Mouse (Mus musculus) liver, postnatal 0 days (tissue): ENCODE data around the gene Echs1. TPM values are rescaled to one million over a fixed set of nuclear protein-coding genes. Genes with fewer than 3 reads are reported as not detected.

Experiments
- ATAC-seq: fragments of 200-750 bp; cut with Nextera tagmentation; 2 replicates; pipeline ENCODE4 v1.8.0; 2017; ENCODE audit warnings: mild to moderate bottlenecking, moderate library complexity
- DNase-seq: peaks from one replicate; pipeline ENCODE4 v3.0.0-alpha.2; 2016
- H3K27ac ChIP-seq: fragments of 300-500 bp; sonication (generic); 2 replicates; pipeline ENCODE4 v1.5.1; 2014; ENCODE audit warnings: antibody characterized with exemption, moderate library complexity, mild to moderate bottlenecking, low read depth
- H3K27me3 ChIP-seq: fragments of 300-500 bp; sonication (generic); 2 replicates; pipeline ENCODE4 v1.6.1; 2014; ENCODE audit warnings: low read length, control low read depth, mixed read lengths; ENCODE audit not compliant: insufficient read depth
- H3K36me3 ChIP-seq: fragments of 300-500 bp; sonication (generic); replicated peaks from 2 replicates; pipeline ENCODE4 v1.6.1; 2014; ENCODE audit warnings: mild to moderate bottlenecking, control low read depth, low read length, moderate library complexity, mixed read lengths; ENCODE audit not compliant: insufficient read depth
- H3K4me1 ChIP-seq: fragments of 300-500 bp; sonication (generic); 2 replicates; pipeline ENCODE4 v1.6.1; 2014; ENCODE audit warnings: antibody characterized with exemption, mild to moderate bottlenecking, control low read depth; ENCODE audit not compliant: insufficient read depth
- H3K4me2 ChIP-seq: fragments of 300-500 bp; sonication (generic); 2 replicates; pipeline ENCODE4 v1.6.1; 2014; ENCODE audit warnings: low read depth, mild to moderate bottlenecking, low read length, moderate library complexity, mixed read lengths
- H3K4me3 ChIP-seq: fragments of 300-500 bp; sonication (generic); 2 replicates; pipeline ENCODE4 v1.5.1; 2014; ENCODE audit warnings: low read depth, low read length
- H3K9ac ChIP-seq: fragments of 300-500 bp; sonication (generic); replicated peaks from 2 replicates; pipeline ENCODE4 v1.6.1; 2014; ENCODE audit warnings: mild to moderate bottlenecking, moderate library complexity
- H3K9me3 ChIP-seq: fragments of 300-500 bp; sonication (generic); 2 replicates; pipeline ENCODE4 v1.6.1; 2016; ENCODE audit warnings: mild to moderate bottlenecking, control low read depth, low read length, mixed read lengths
- CTCF ChIP-seq: sonication (generic); IDR thresholded peaks from 2 replicates; pipeline ENCODE4 v1.5.1; 2016; ENCODE audit warnings: antibody characterized with exemption, low read depth
- EP300 ChIP-seq: IDR thresholded peaks from 2 replicates; pipeline ENCODE4 v1.6.1; 2016; ENCODE audit warnings: antibody characterized with exemption, low read depth, mild to moderate bottlenecking
- WGBS: fragments of 180-500 bp; shearing (Covaris S2); extraction: QIAGEN DNeasy Blood & Tissue Kit; methylation state at CpG from one replicate; pipeline ENCODE4 v1.1.7; 2014; ENCODE audit not compliant: insufficient replicate concordance; 5-methylcytosine and 5-hydroxymethylcytosine counted together
- polyA plus RNA-seq: library from polyadenylated mRNA; unstranded; fragments of >200 nt; fragmentation: Nextera tagmentation; extraction: Ambion mirVana; gene quantifications from 2 replicates; pipeline ENCODE4 v1.2.1, GENCODE M21; 2015

Gene Echs1
- polyA plus RNA-seq, 1 experiment from 2014 or later: 194 TPM

- peaks cover 73% of the 10 kb centered on the region for H3K27me3 ChIP-seq
- WGBS: 19% methylated on average over 7 of the region's 7 CpGs
- H3K9ac ChIP-seq: no peak overlapping the region
- ATAC-seq (no peak), DNase-seq (no peak)
- no peaks in the 10 kb centered on the region for H3K36me3 ChIP-seq
- H3K27ac ChIP-seq: no peak overlapping the region
- H3K9me3 ChIP-seq: no peaks in the 10 kb centered on the region; the same call in 1 of the 2 replicates
- H3K4me2 ChIP-seq: no peak overlapping the region
- peaks cover 8% of the 10 kb centered on the region for H3K4me1 ChIP-seq
- TF ChIP-seq EP300 (no peak), CTCF (no peak)
- no peak overlapping the region for H3K4me3 ChIP-seq
Observed at GRCm38 (mm10) chr7:140058528-140058927, 57.7 kb downstream of the Echs1 start.

DNA sequence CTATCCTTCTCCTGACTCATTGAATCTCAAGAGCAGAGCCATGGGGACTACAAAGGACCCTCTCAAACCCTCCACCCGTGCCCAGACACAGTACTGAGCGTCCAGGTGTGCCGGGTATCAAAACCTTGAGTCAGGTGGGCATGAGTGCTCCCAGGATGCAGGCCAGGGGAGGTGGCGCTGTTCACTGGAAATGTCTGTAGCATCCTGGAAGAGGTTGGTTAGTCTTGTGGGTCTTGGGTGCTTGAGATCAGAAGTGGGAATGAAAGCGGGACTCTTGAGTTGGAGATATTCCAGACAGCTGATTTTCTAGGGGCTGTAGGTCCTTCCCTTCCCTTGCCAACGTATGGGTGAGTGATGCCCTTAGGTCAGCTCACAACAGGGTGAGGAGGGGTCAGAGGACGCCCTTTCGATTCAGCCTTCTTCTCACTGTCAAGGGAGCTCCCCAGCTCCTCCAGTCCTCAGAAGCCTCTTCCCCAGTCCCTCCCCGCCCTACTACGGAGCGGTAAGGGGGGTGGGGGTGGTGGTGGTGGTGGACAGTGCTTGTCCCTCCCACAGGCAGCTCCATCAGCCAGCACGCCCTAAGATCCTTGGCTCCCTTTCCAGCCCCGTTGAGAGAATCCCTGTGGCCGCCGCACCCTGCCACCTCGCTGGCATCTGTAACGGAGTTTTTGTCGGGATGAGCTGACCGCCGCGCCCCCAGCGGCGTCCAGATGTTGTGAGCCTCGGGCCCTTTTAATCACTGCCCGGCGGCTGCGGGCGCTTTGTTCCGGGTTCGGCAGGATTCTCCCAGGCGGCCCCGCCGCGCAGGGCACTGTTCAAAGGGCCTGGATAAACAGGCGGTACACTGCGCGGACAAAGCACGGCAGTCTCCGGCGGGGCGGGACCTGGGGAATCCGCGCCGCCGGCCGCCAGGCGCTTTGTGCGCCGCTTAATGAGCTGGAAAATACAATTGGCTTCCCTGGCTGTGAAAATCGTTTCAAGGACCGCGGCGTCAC, 58.6 kb downstream of the Echs1 start:
- 6% methylated on average over 53 of the region's 53 CpGs for WGBS
- ATAC-seq (peak; percentile 33; the same call in 1 of the 2 replicates), DNase-seq (peak; percentile 25)

More for the DNA sequence above, 58.6 kb downstream of the Echs1 start:
- H3K9ac ChIP-seq: no peak overlapping the region
- no peaks in the 10 kb centered on the region for H3K36me3 ChIP-seq
- peaks cover 69% of the 10 kb centered on the region for H3K27me3 ChIP-seq
- no peak overlapping the region for H3K27ac ChIP-seq
- TF ChIP-seq EP300 (no peak), CTCF (0 out of 2 replicates have a peak, but pooled peaks have one; percentile 2)
- H3K4me3 ChIP-seq: peak overlapping the region; percentile 25
- no peaks in the 10 kb centered on the region; the same call in 1 of the 2 replicates for H3K9me3 ChIP-seq
- peaks cover 8% of the 10 kb centered on the region for H3K4me1 ChIP-seq
- peak overlapping the region; percentile 62 for H3K4me2 ChIP-seq

Other genes starting within 250 kb of the Echs1 start
- not detected in 2 replicates for gene Kndc1, start 221.8 kb downstream of the Echs1 start, polyA plus RNA-seq
- gene Utf1, start 172.7 kb downstream of the Echs1 start, polyA plus RNA-seq: not detected in 2 replicates
- not detected in 2 replicates for gene 6430531B16Rik, start 137.7 kb downstream of the Echs1 start, polyA plus RNA-seq
- gene Adam8, start 123.9 kb downstream of the Echs1 start, polyA plus RNA-seq: 1.2 and 1.8 TPM in 2 replicates
- gene Zfp511, start 80.1 kb downstream of the Echs1 start, polyA plus RNA-seq: 10.5 and 10.7 TPM in 2 replicates
- gene Tubgcp2, start 79.8 kb downstream of the Echs1 start, polyA plus RNA-seq: 14.2 and 16.0 TPM in 2 replicates
- not detected in 2 replicates for gene Msx3, start 67.4 kb downstream of the Echs1 start, polyA plus RNA-seq
- gene Caly, start 33.9 kb downstream of the Echs1 start, polyA plus RNA-seq: 0.29 and 0.47 TPM in 2 replicates
- gene Prap1, start 23.1 kb downstream of the Echs1 start, polyA plus RNA-seq: not detected in 2 replicates
- 75.8 and 88.9 TPM in 2 replicates for gene Fuom, start 14.0 kb downstream of the Echs1 start, polyA plus RNA-seq
- 14.0 and 17.5 TPM in 2 replicates for gene Paox, start 677 bp downstream of the Echs1 start, polyA plus RNA-seq
- 17.9 and 18.4 TPM in 2 replicates for gene Mtg1, start 21.1 kb upstream of the Echs1 start, polyA plus RNA-seq
- gene Sprn, start 38.4 kb upstream of the Echs1 start, polyA plus RNA-seq: 0.08 TPM in 2 replicates
- gene Olfr522, start 48.3 kb upstream of the Echs1 start, polyA plus RNA-seq: not detected in 2 replicates
- gene Olfr523, start 56.7 kb upstream of the Echs1 start, polyA plus RNA-seq: not detected in 2 replicates
- gene Olfr524, start 89.5 kb upstream of the Echs1 start, polyA plus RNA-seq: not detected in 2 replicates
- gene Cd163l1, start 101.8 kb upstream of the Echs1 start, polyA plus RNA-seq: 0.04 TPM in 1 of 2 replicates, not detected in the other
- not detected in 2 replicates for gene 5830411N06Rik, start 130.8 kb upstream of the Echs1 start, polyA plus RNA-seq
- gene Olfr525, start 204.4 kb upstream of the Echs1 start, polyA plus RNA-seq: not detected in 2 replicates
- gene Olfr527, start 217.5 kb upstream of the Echs1 start, polyA plus RNA-seq: not detected in 2 replicates
- not detected in 2 replicates for gene Olfr60, start 245.2 kb upstream of the Echs1 start, polyA plus RNA-seq